ENCODE assay signal across 1 mouse cellular context in the genomic region with DNA sequence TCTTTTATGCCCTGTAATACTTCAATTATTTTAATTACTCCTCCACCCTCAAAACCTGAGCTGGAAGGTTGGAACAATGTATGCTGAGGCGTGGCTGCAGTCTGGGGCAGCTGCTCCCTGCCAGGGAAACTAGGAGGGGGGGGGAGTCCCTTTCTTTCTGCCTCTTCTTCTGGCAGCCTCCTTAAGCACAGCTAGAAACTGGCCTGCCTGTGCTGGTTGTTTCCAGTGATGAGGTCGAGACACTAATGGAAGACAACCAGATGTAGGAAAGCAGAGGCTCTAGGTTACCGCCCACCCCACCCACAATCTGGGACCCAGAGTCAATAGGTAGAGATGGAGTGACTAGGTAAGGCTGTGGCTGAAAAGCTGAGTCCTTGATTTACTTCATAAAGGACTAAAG.
TF ChIP-seq lines count a peak whose summit lies in the region.

No protein-coding gene starts in this region.

TF ChIP-seq in MEL, 35 proteins besides CTCF, POLR2A, EP300 and RAD21:
- TF ChIP-seq E2F4 (IDR thresholded peaks at IDR 0.05; ENCODE audit: borderline replicate concordance, low read depth, low read length) (no peak; the same call in 1 of the 2 replicates), ETS1 (IDR thresholded peaks at IDR 0.05; ENCODE audit: low read depth, low read length) (no peak), TBP (IDR thresholded peaks at IDR 0.05; ENCODE audit: low read depth, low read length) (no peak), KAT2A (conservative IDR thresholded peaks at IDR 0.05; ENCODE audit: low read depth, low read length) (no peak), SIN3A (IDR thresholded peaks at IDR 0.05; ENCODE audit: low read length) (0 out of 2 replicates have a peak, but pooled peaks have one; percentile 1)
